Mouse (Mus musculus): ENCODE results near the gene Taf8. TPM values are rescaled to one million over a fixed set of nuclear protein-coding genes. Genes with fewer than 3 reads are reported as not detected.

Taf8 gene
- polyA plus RNA-seq, 1 experiment from 2014 or later: 8.1 TPM

- TF ChIP-seq EP300 (IDR thresholded peaks at IDR 0.05; ENCODE audit: low read depth): no peak
- no peak for TF ChIP-seq CTCF (IDR thresholded peaks at IDR 0.05; ENCODE audit: low read depth)
- WGBS (ENCODE audit: insufficient replicate concordance): 61% methylated on average over 10 of the region's 10 CpGs
- H3K9me3 ChIP-seq (ENCODE audit: low read length): no peaks in the 10 kb centered on the region
- H3K36me3 ChIP-seq (replicated peaks; ENCODE audit: insufficient read depth, low read length): peaks cover 13% of the 10 kb centered on the region; the same call in 1 of the 2 replicates
- no peak for DNase-seq
- peak overlapping the region; percentile 41; the same call in 1 of the 2 replicates for H3K9ac ChIP-seq (replicated peaks)
- peak overlapping the region; percentile 26 for H3K27ac ChIP-seq (ENCODE audit: low read depth)
- H3K4me3 ChIP-seq (ENCODE audit: low read depth, low read length): no peak overlapping the region
- no peak for ATAC-seq
- H3K4me1 ChIP-seq (ENCODE audit: insufficient read depth): peaks cover 66% of the 10 kb centered on the region
- H3K27me3 ChIP-seq (ENCODE audit: insufficient read depth, low read length): no peaks in the 10 kb centered on the region
- no peak overlapping the region for H3K4me2 ChIP-seq (ENCODE audit: low read depth, low read length)
Observed at GRCm38 (mm10) chr17:47512956-47513775, 11.1 kb upstream of the Taf8 start.

GRCm38 (mm10) chr17:47511111-47512020 is 9.3 kb upstream of the Taf8 start:
- 13% methylated on average over 25 of the region's 25 CpGs for WGBS (ENCODE audit: insufficient replicate concordance)
- Histone ChIP-seq H3K27me3 (ENCODE audit: insufficient read depth, low read length) (no peaks in the 10 kb centered on the region), H3K4me2 (ENCODE audit: low read depth, low read length) (peak overlapping the region; percentile 70), H3K4me3 (ENCODE audit: low read depth, low read length) (peak overlapping the region; percentile 21), H3K27ac (ENCODE audit: low read depth) (peak overlapping the region; percentile 86), H3K9me3 (ENCODE audit: low read length) (no peaks in the 10 kb centered on the region), H3K36me3 (replicated peaks; ENCODE audit: insufficient read depth, low read length) (peaks cover 12% of the 10 kb centered on the region; the same call in 1 of the 2 replicates), H3K9ac (replicated peaks) (peak overlapping the region; percentile 66), H3K4me1 (ENCODE audit: insufficient read depth) (peaks cover 70% of the 10 kb centered on the region)
- peak; percentile 90 for TF ChIP-seq EP300 (IDR thresholded peaks at IDR 0.05; ENCODE audit: low read depth)
- TF ChIP-seq CTCF (IDR thresholded peaks at IDR 0.05; ENCODE audit: low read depth): peak; percentile 99
- ATAC-seq: peak; percentile 86
- peak; percentile 98 for DNase-seq

GRCm38 (mm10) chr17:47509031-47509705 is 7.1 kb upstream of the Taf8 start:
- WGBS (ENCODE audit: insufficient replicate concordance): 26% methylated on average over 7 of the region's 9 CpGs

GRCm38 (mm10) chr17:47508012-47508608 is 6.0 kb upstream of the Taf8 start:
- H3K27ac ChIP-seq (ENCODE audit: low read depth): peak overlapping the region; percentile 100
- peak overlapping the region; percentile 69 for H3K9ac ChIP-seq (replicated peaks)
- no peaks in the 10 kb centered on the region for H3K9me3 ChIP-seq (ENCODE audit: low read length)
- peak; percentile 97 for TF ChIP-seq EP300 (IDR thresholded peaks at IDR 0.05; ENCODE audit: low read depth)
- TF ChIP-seq CTCF (IDR thresholded peaks at IDR 0.05; ENCODE audit: low read depth): 0 out of 2 replicates have a peak, but pooled peaks have one; percentile 1
- ATAC-seq (peak; percentile 73), DNase-seq (peak; percentile 96)
- peak overlapping the region; percentile 89 for H3K4me2 ChIP-seq (ENCODE audit: low read depth, low read length)
- H3K4me3 ChIP-seq (ENCODE audit: low read depth, low read length): peak overlapping the region; percentile 46
- WGBS (ENCODE audit: insufficient replicate concordance): 2% methylated on average over 12 of the region's 12 CpGs
- H3K4me1 ChIP-seq (ENCODE audit: insufficient read depth): peaks cover 75% of the 10 kb centered on the region
- H3K36me3 ChIP-seq (replicated peaks; ENCODE audit: insufficient read depth, low read length): no peaks in the 10 kb centered on the region; the same call in 1 of the 2 replicates
- H3K27me3 ChIP-seq (ENCODE audit: insufficient read depth, low read length): no peaks in the 10 kb centered on the region

More at GRCm38 (mm10) chr17:47509031-47509705, 7.1 kb upstream of the Taf8 start:
- no peak overlapping the region for H3K9ac ChIP-seq (replicated peaks)
- H3K4me1 ChIP-seq (ENCODE audit: insufficient read depth): peaks cover 72% of the 10 kb centered on the region
- no peaks in the 10 kb centered on the region for H3K27me3 ChIP-seq (ENCODE audit: insufficient read depth, low read length)
- 0 out of 2 replicates have a peak overlapping the region, but pooled peaks have one; percentile 46 for H3K4me3 ChIP-seq (ENCODE audit: low read depth, low read length)
- no peak for ATAC-seq
- no peak for TF ChIP-seq EP300 (IDR thresholded peaks at IDR 0.05; ENCODE audit: low read depth)
- no peak for TF ChIP-seq CTCF (IDR thresholded peaks at IDR 0.05; ENCODE audit: low read depth)
- H3K4me2 ChIP-seq (ENCODE audit: low read depth, low read length): peak overlapping the region; percentile 89; the same call in 1 of the 2 replicates
- DNase-seq: no peak
- H3K9me3 ChIP-seq (ENCODE audit: low read length): no peaks in the 10 kb centered on the region
- H3K36me3 ChIP-seq (replicated peaks; ENCODE audit: insufficient read depth, low read length): no peaks in the 10 kb centered on the region; the same call in 1 of the 2 replicates
- peak overlapping the region; percentile 100 for H3K27ac ChIP-seq (ENCODE audit: low read depth)

- Histone ChIP-seq H3K27me3 (ENCODE audit: insufficient read depth, low read length) (no peaks in the 10 kb centered on the region), H3K9me3 (ENCODE audit: low read length) (no peaks in the 10 kb centered on the region), H3K27ac (ENCODE audit: low read depth) (peak overlapping the region; percentile 100), H3K4me1 (ENCODE audit: insufficient read depth) (peaks cover 75% of the 10 kb centered on the region), H3K36me3 (replicated peaks; ENCODE audit: insufficient read depth, low read length) (no peaks in the 10 kb centered on the region; the same call in 1 of the 2 replicates), H3K9ac (replicated peaks) (peak overlapping the region; percentile 69), H3K4me3 (ENCODE audit: low read depth, low read length) (peak overlapping the region; percentile 60; the same call in 1 of the 2 replicates), H3K4me2 (ENCODE audit: low read depth, low read length) (peak overlapping the region; percentile 89)
- WGBS (ENCODE audit: insufficient replicate concordance): 37% methylated on average over 2 of the region's 2 CpGs
- TF ChIP-seq EP300 (IDR thresholded peaks at IDR 0.05; ENCODE audit: low read depth) (no peak), CTCF (IDR thresholded peaks at IDR 0.05; ENCODE audit: low read depth) (no peak)
- DNase-seq (no peak), ATAC-seq (no peak)
Observed at GRCm38 (mm10) chr17:47507523-47507922, 5.4 kb upstream of the Taf8 start.

Data from liver, postnatal 0 days (tissue).